7 mouse cellular contexts compared by ENCODE assay signal in genomic region chr13:108300346-108300950, GRCm38 (mm10). TPM values are rescaled to one million over a fixed set of nuclear protein-coding genes. Genes with fewer than 3 reads are reported as not detected.
DNase-seq lines count a peak whose midpoint lies in the region; ATAC-seq lines count a peak whose summit lies in the region.

No protein-coding gene starts in this region.

- peak overlapping the region; percentile 59 for H3K27ac ChIP-seq in midbrain, embryonic 10.5 days (replicated peaks)
- H3K27ac ChIP-seq in midbrain, embryonic 16.5 days (ENCODE audit: low read length): no peak overlapping the region
- no peak overlapping the region; the same call in 1 of the 2 replicates for H3K27ac ChIP-seq in embryonic facial prominence, embryonic 11.5 days (replicated peaks; ENCODE audit: low read depth, low read length)
- H3K27ac ChIP-seq in stomach, embryonic 15.5 days: peak overlapping the region; percentile 51; the same call in 1 of the 2 replicates

- no peak overlapping the region for H3K9ac ChIP-seq in midbrain, embryonic 16.5 days (ENCODE audit: low read depth, low read length)
- no peak overlapping the region for H3K9ac ChIP-seq in embryonic facial prominence, embryonic 11.5 days (replicated peaks; ENCODE audit: low read length)
- H3K9ac ChIP-seq in stomach, embryonic 15.5 days: no peak overlapping the region

- peak; percentile 33 for DNase-seq in midbrain, embryonic 10.5 days (ENCODE audit: low spot score)
- peak; percentile 60 for DNase-seq in embryonic facial prominence, embryonic 11.5 days (ENCODE audit: low spot score)
- peak; percentile 48 for DNase-seq in kidney, postnatal 14 days
- DNase-seq in heart, postnatal 36 days: no peak
- DNase-seq in ovary, postnatal 10 days (ENCODE audit: low spot score): no peak

- no peak for ATAC-seq in midbrain, embryonic 16.5 days
- no peak for ATAC-seq in embryonic facial prominence, embryonic 11.5 days (replicated peaks; ENCODE audit: insufficient number of reproducible peaks, low FRiP score, low TSS enrichment, low read depth)
- no peak for ATAC-seq in stomach, embryonic 15.5 days (ENCODE audit: insufficient read depth, low FRiP score, low read depth)

- intact Hi-C loops in heart, postnatal 36 days (cut with DNase I): no loop called here

- H3K27me3 ChIP-seq in midbrain, embryonic 10.5 days (ENCODE audit: low read depth, poor library complexity, severe bottlenecking): no peaks in the 10 kb centered on the region
- no peaks in the 10 kb centered on the region for H3K27me3 ChIP-seq in midbrain, embryonic 16.5 days (ENCODE audit: control insufficient read depth, insufficient read depth, low read depth, low read length)
- no peaks in the 10 kb centered on the region for H3K27me3 ChIP-seq in embryonic facial prominence, embryonic 11.5 days (ENCODE audit: control insufficient read depth, insufficient read depth, low read length)
- H3K27me3 ChIP-seq in stomach, embryonic 15.5 days (replicated peaks): no peaks in the 10 kb centered on the region

- H3K4me3 ChIP-seq in midbrain, embryonic 10.5 days: no peak overlapping the region
- no peak overlapping the region for H3K4me3 ChIP-seq in midbrain, embryonic 16.5 days (ENCODE audit: low read depth, low read length)
- H3K4me3 ChIP-seq in embryonic facial prominence, embryonic 11.5 days (ENCODE audit: low read depth, low read length): no peak overlapping the region
- H3K4me3 ChIP-seq in stomach, embryonic 15.5 days (replicated peaks): no peak overlapping the region

- 39% methylated on average over 5 of the region's 5 CpGs for WGBS in midbrain, embryonic 10.5 days
- WGBS in midbrain, embryonic 16.5 days: 36% methylated on average over 5 of the region's 5 CpGs
- 14% methylated on average over 5 of the region's 5 CpGs for WGBS in embryonic facial prominence, embryonic 11.5 days
- WGBS in stomach, embryonic 15.5 days: 14% methylated on average over 5 of the region's 5 CpGs

- no peak overlapping the region for H3K4me2 ChIP-seq in midbrain, embryonic 16.5 days (ENCODE audit: low read length)
- no peak overlapping the region for H3K4me2 ChIP-seq in embryonic facial prominence, embryonic 11.5 days (ENCODE audit: low read depth, low read length)
- no peak overlapping the region for H3K4me2 ChIP-seq in stomach, embryonic 15.5 days

- peaks cover 39% of the 10 kb centered on the region for H3K4me1 ChIP-seq in midbrain, embryonic 10.5 days
- H3K4me1 ChIP-seq in midbrain, embryonic 16.5 days (ENCODE audit: control insufficient read depth, insufficient read depth, low read length): no peaks in the 10 kb centered on the region; the same call in 1 of the 2 replicates
- H3K4me1 ChIP-seq in embryonic facial prominence, embryonic 11.5 days (ENCODE audit: control insufficient read depth, insufficient read depth, low read length): no peaks in the 10 kb centered on the region; the same call in 1 of the 2 replicates
- peaks cover 15% of the 10 kb centered on the region for H3K4me1 ChIP-seq in stomach, embryonic 15.5 days

- H3K9me3 ChIP-seq in midbrain, embryonic 10.5 days (replicated peaks): no peaks in the 10 kb centered on the region
- no peaks in the 10 kb centered on the region for H3K9me3 ChIP-seq in midbrain, embryonic 16.5 days (replicated peaks; ENCODE audit: control insufficient read depth, low read length, poor library complexity, severe bottlenecking)
- no peaks in the 10 kb centered on the region for H3K9me3 ChIP-seq in embryonic facial prominence, embryonic 11.5 days (replicated peaks; ENCODE audit: control insufficient read depth, low read length)
- H3K9me3 ChIP-seq in stomach, embryonic 15.5 days: no peaks in the 10 kb centered on the region

- H3K36me3 ChIP-seq in midbrain, embryonic 10.5 days: no peaks in the 10 kb centered on the region
- no peaks in the 10 kb centered on the region for H3K36me3 ChIP-seq in midbrain, embryonic 16.5 days (ENCODE audit: control insufficient read depth, insufficient read depth, low read length)
- no peaks in the 10 kb centered on the region for H3K36me3 ChIP-seq in embryonic facial prominence, embryonic 11.5 days (replicated peaks; ENCODE audit: control insufficient read depth, insufficient read depth, low read depth, low read length)
- no peaks in the 10 kb centered on the region for H3K36me3 ChIP-seq in stomach, embryonic 15.5 days

RNA-seq across cellular contexts. Expression of gene Depdc1b, which starts 15.7 kb away (rescaled TPM):
- polyA plus RNA-seq in midbrain, embryonic 10.5 days (2016; fragmentation: Nextera tagmentation; extraction: Ambion mirVana): 18.8 and 18.9 TPM in 2 replicates
- 1.6 and 1.8 TPM in 2 replicates for polyA plus RNA-seq in midbrain, embryonic 16.5 days (2015; fragmentation: Nextera tagmentation; extraction: Ambion mirVana)
- 15.7 and 19.2 TPM in 2 replicates for polyA plus RNA-seq in embryonic facial prominence, embryonic 11.5 days (2014; fragmentation: Nextera tagmentation; extraction: Ambion mirVana)
- polyA plus RNA-seq in stomach, embryonic 15.5 days (2015; fragmentation: Nextera tagmentation; extraction: Ambion mirVana): 6.9 and 7.6 TPM in 2 replicates
- total RNA-seq in heart, postnatal 36 days (2021): under 1 TPM; 0.22 to 0.46 TPM

Comparison
In these comparisons a context has a peak if more than half of its experiments do, and no peak if none do; other contexts are left out.
1. H3K27ac ChIP-seq: peak in midbrain, embryonic 10.5 days (single experiment) and stomach, embryonic 15.5 days (single experiment); none in midbrain, embryonic 16.5 days (single experiment) and embryonic facial prominence, embryonic 11.5 days (single experiment).
2. DNase-seq: peak in midbrain, embryonic 10.5 days (single experiment), embryonic facial prominence, embryonic 11.5 days (single experiment) and kidney, postnatal 14 days (single experiment); none in heart, postnatal 36 days (0 of 2) and ovary, postnatal 10 days (single experiment).